Mouse (Mus musculus) kidney, adult 2 months (tissue): Measurements from ENCODE around the gene Daam1. TPM values are rescaled to one million over a fixed set of nuclear protein-coding genes. Genes with fewer than 3 reads are reported as not detected.

Experiments
- DNase-seq: peaks from one replicate; pipeline ENCODE4 v3.0.0; 2021
- H3K27ac ChIP-seq: fragments of 200-500 bp; 2 replicates; pipeline ENCODE4 v1.5.1; 2012; ENCODE audit warnings: low read depth, low read length, control low read depth, inconsistent platforms; ENCODE audit not compliant: insufficient read depth
- H3K27me3 ChIP-seq: fragments of 200-500 bp; replicated peaks from 2 replicates; pipeline ENCODE4 v1.6.1; 2012; ENCODE audit warnings: mild to moderate bottlenecking, moderate library complexity, low read length, inconsistent platforms; ENCODE audit not compliant: control insufficient read depth, insufficient read depth
- H3K36me3 ChIP-seq: fragments of 200-500 bp; 2 replicates; pipeline ENCODE4 v1.6.1; 2012; ENCODE audit warnings: mild to moderate bottlenecking, moderate library complexity, low read length, inconsistent platforms; ENCODE audit not compliant: control insufficient read depth, insufficient read depth
- H3K4me1 ChIP-seq: fragments of 200-500 bp; 2 replicates; pipeline ENCODE4 v1.6.1; 2011; ENCODE audit warnings: low read length; ENCODE audit not compliant: control insufficient read depth, insufficient read depth
- H3K4me3 ChIP-seq: fragments of 200-500 bp; 2 replicates; pipeline ENCODE4 v1.5.1; 2011; ENCODE audit warnings: mild to moderate bottlenecking, low read depth, low read length, control low read depth; ENCODE audit not compliant: insufficient read depth
- CTCF ChIP-seq: fragments of 200-500 bp; conservative IDR thresholded peaks from 2 replicates; pipeline ENCODE4 v1.5.1; 2011; ENCODE audit warnings: low read depth, mild to moderate bottlenecking, control low read depth, low read length, moderate library complexity, mixed read lengths; ENCODE audit not compliant: insufficient read depth, insufficient read length
- POLR2A ChIP-seq: fragments of 200-500 bp; IDR thresholded peaks from one replicate; pipeline ENCODE4 v1.6.1; 2011; ENCODE audit warnings: low read depth, low read length, control low read depth
- WGBS: fragments of 180-500 bp; shearing (Covaris S2); methylation state at CpG from one replicate; pipeline ENCODE4 v1.1.7; 2018; 5-methylcytosine and 5-hydroxymethylcytosine counted together
- polyA plus RNA-seq: library from polyadenylated mRNA; depleted of rRNA; stranded (reverse); fragments of >200 nt; gene quantifications from 2 replicates; pipeline ENCODE4 v1.2.3, GENCODE M21; 2012

Daam1 gene
- polyA plus RNA-seq, 1 experiment = 5.2 TPM

GRCm38 (mm10) chr12:71933989-71934645 is 103.2 kb downstream of the Daam1 start:
- TF ChIP-seq POLR2A (no peak), CTCF (no peak)
- no peak for DNase-seq
- H3K27ac ChIP-seq = no peak overlapping the region
- H3K36me3 ChIP-seq = peaks cover 1% of the 10 kb centered on the region; the same call in 1 of the 2 replicates
- no peaks in the 10 kb centered on the region for H3K27me3 ChIP-seq
- H3K4me3 ChIP-seq = no peak overlapping the region
- no peaks in the 10 kb centered on the region for H3K4me1 ChIP-seq
- WGBS = 68% methylated on average over 6 of the region's 6 CpGs

DNA sequence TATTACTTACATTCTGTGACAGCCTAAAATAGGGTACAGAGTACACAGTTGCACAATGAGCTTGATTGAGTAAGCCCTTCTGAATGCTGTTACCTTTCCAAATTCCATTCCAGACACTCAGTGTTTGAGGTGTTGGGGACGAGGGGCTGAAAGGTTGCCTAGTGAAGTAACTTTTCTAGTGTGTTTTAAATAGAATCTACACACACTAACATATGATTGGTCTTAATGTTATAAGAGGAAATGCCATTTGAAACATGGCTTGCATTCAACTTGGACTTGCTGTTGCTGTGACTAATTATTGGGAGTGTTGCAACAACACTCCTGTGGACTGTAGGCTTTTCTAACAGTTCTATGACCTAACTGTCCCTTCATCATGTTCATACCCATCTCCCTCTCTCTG is 105.8 kb downstream of the Daam1 start:
- 73% methylated on average over 1 of the region's 1 CpGs for WGBS
- DNase-seq = peak; percentile 21
- peaks cover 1% of the 10 kb centered on the region; the same call in 1 of the 2 replicates for H3K36me3 ChIP-seq
- no peaks in the 10 kb centered on the region for H3K27me3 ChIP-seq
- no peak overlapping the region for H3K27ac ChIP-seq
- TF ChIP-seq POLR2A = no peak
- TF ChIP-seq CTCF = no peak
- no peak overlapping the region for H3K4me3 ChIP-seq
- no peaks in the 10 kb centered on the region for H3K4me1 ChIP-seq

GRCm38 (mm10) chr12:71938513-71938912 is 107.6 kb downstream of the Daam1 start:
- Histone ChIP-seq H3K4me1 (no peaks in the 10 kb centered on the region), H3K27ac (no peak overlapping the region), H3K4me3 (no peak overlapping the region), H3K36me3 (peaks cover 1% of the 10 kb centered on the region; the same call in 1 of the 2 replicates), H3K27me3 (no peaks in the 10 kb centered on the region)
- DNase-seq = no peak
- 90% methylated on average over 5 of the region's 5 CpGs for WGBS
- TF ChIP-seq CTCF (no peak), POLR2A (no peak)

GRCm38 (mm10) chr12:71941290-71941689 is 110.4 kb downstream of the Daam1 start:
- peaks cover 1% of the 10 kb centered on the region for H3K36me3 ChIP-seq
- no peak overlapping the region for H3K27ac ChIP-seq
- no peak for DNase-seq
- H3K27me3 ChIP-seq = no peaks in the 10 kb centered on the region
- no peaks in the 10 kb centered on the region for H3K4me1 ChIP-seq
- H3K4me3 ChIP-seq = no peak overlapping the region
- 91% methylated on average over 5 of the region's 5 CpGs for WGBS
- TF ChIP-seq CTCF (no peak), POLR2A (no peak)

GRCm38 (mm10) chr12:71943112-71943511 is 112.2 kb downstream of the Daam1 start:
- H3K27me3 ChIP-seq = no peaks in the 10 kb centered on the region
- no peak overlapping the region for H3K4me3 ChIP-seq
- H3K4me1 ChIP-seq = no peaks in the 10 kb centered on the region
- no peak for TF ChIP-seq POLR2A
- TF ChIP-seq CTCF = no peak
- no peak for DNase-seq
- WGBS = 91% methylated on average over 9 of the region's 9 CpGs
- no peak overlapping the region for H3K27ac ChIP-seq
- no peaks in the 10 kb centered on the region; the same call in none of the 2 replicates for H3K36me3 ChIP-seq

- Histone ChIP-seq H3K27me3 (no peaks in the 10 kb centered on the region), H3K4me1 (no peaks in the 10 kb centered on the region), H3K4me3 (no peak overlapping the region), H3K27ac (no peak overlapping the region), H3K36me3 (no peaks in the 10 kb centered on the region; the same call in none of the 2 replicates)
- peak; percentile 22 for DNase-seq
- WGBS = 75% methylated on average over 4 of the region's 4 CpGs
- TF ChIP-seq POLR2A = no peak
- no peak for TF ChIP-seq CTCF
Measured at GRCm38 (mm10) chr12:71943646-71944045, 112.8 kb downstream of the Daam1 start.

DNA sequence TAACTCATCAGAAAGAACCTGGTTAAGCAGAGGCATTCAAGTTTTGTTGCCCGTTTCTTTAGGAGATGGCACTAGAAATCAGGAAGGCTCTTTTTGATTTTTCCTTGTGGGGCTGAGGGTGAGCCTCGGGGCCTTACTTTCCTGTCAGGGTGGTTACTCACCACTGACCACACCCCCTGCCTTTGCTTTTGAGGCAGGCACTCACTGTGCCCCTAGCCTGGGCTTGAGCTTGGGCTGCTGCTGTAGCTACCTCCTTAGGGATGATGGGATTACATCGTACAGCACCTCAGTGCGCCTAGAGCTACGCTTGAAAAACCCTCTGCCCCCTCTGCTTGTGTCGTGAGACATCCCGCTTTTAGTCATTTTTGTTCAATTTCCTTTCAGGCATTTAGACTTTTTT is 115.0 kb downstream of the Daam1 start:
- Histone ChIP-seq H3K4me3 (no peak overlapping the region), H3K36me3 (no peaks in the 10 kb centered on the region; the same call in none of the 2 replicates), H3K27me3 (no peaks in the 10 kb centered on the region), H3K27ac (no peak overlapping the region), H3K4me1 (no peaks in the 10 kb centered on the region)
- no peak for TF ChIP-seq CTCF
- no peak for TF ChIP-seq POLR2A
- DNase-seq = no peak
- 78% methylated on average over 7 of the region's 7 CpGs for WGBS

DNA sequence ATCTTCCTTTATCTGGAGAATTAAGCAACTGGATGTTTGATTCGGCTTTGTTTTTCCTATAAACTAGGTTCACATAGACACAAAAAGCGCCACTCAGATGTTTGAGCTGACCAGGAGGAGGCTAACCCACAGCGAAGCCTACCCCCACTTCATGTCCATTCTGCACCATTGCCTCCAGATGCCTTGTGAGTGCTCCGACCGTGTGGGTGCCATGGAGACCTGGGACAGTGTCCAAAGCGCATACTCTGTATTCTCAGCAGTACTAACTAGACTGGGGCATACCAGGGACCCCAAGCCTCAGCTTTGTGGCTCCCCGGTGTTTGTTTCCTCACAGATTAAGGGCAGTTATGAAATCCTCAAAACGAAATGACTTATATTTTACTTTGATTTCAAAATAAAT is 115.6 kb downstream of the Daam1 start:
- WGBS = 65% methylated on average over 8 of the region's 8 CpGs
- H3K36me3 ChIP-seq = no peaks in the 10 kb centered on the region; the same call in none of the 2 replicates
- no peak overlapping the region for H3K4me3 ChIP-seq
- no peak overlapping the region for H3K27ac ChIP-seq
- DNase-seq = no peak
- TF ChIP-seq CTCF (no peak), POLR2A (no peak)
- no peaks in the 10 kb centered on the region for H3K27me3 ChIP-seq
- H3K4me1 ChIP-seq = no peaks in the 10 kb centered on the region
